Mouse (Mus musculus) G1E (cell line): ENCODE results near the gene H2-M10.3. TPM values are rescaled to one million over a fixed set of nuclear protein-coding genes. Genes with fewer than 3 reads are reported as not detected.
"Not testable (repeated sequence)": the region's sequence is repeated elsewhere in the genome, so short reads cannot be mapped to it uniquely, and the experiment has no call there.

Experiments
- ATAC-seq: 2 replicates; pipeline ENCODE4 v1.8.0; 2016; ENCODE audit warnings: mild to moderate bottlenecking; ENCODE audit not compliant: insufficient number of reproducible peaks, poor library complexity, low FRiP score, severe bottlenecking; ENCODE audit errors: extremely low read depth
- DNase-seq: peaks from one replicate; pipeline ENCODE4 v3.0.0; 2012; ENCODE audit warnings: low spot score
- H3K27me3 ChIP-seq: 2 replicates; pipeline ENCODE4 v1.6.1; 2012; ENCODE audit warnings: mild to moderate bottlenecking, low read length, inconsistent platforms; ENCODE audit not compliant: insufficient read depth
- H3K36me3 ChIP-seq: replicated peaks from 2 replicates; pipeline ENCODE3; 2012; ENCODE audit warnings: mild to moderate bottlenecking, inconsistent platforms
- H3K4me1 ChIP-seq: 2 replicates; pipeline ENCODE4 v1.6.1; 2012; ENCODE audit warnings: low read depth, low read length, inconsistent platforms, mixed read lengths; ENCODE audit not compliant: insufficient read depth
- H3K4me3 ChIP-seq: 2 replicates; pipeline ENCODE4 v1.5.1; 2012; ENCODE audit warnings: low read depth, mild to moderate bottlenecking, inconsistent platforms, low read length, moderate library complexity, mixed read lengths
- H3K9me3 ChIP-seq: replicated peaks from 2 replicates; pipeline ENCODE4 v1.6.1; 2012; ENCODE audit warnings: inconsistent platforms
- CTCF ChIP-seq: IDR thresholded peaks from 2 replicates; pipeline ENCODE4 v1.5.1; 2012; ENCODE audit warnings: low read depth, low read length, inconsistent platforms, mixed read lengths
- GATA1 ChIP-seq: IDR thresholded peaks from 2 replicates; pipeline ENCODE4 v1.6.1; 2012; ENCODE audit warnings: borderline replicate concordance, low read length, inconsistent platforms, mixed read lengths
- GATA2 ChIP-seq: IDR thresholded peaks from 2 replicates; pipeline ENCODE4 v1.6.1; 2012; ENCODE audit warnings: low read depth, low read length, inconsistent platforms, borderline replicate concordance
- POLR2AphosphoS5 ChIP-seq: IDR thresholded peaks from 2 replicates; pipeline ENCODE4 v1.6.1; 2012; ENCODE audit warnings: low read depth, low read length, inconsistent platforms; ENCODE audit not compliant: insufficient replicate concordance
- TAL1 ChIP-seq: conservative IDR thresholded peaks from 2 replicates; pipeline ENCODE4 v1.6.1; 2012; ENCODE audit warnings: low read depth, low read length, inconsistent platforms, mixed read lengths
- polyA plus RNA-seq: library from polyadenylated mRNA; stranded (reverse); fragments of >175 nt; gene quantifications from 2 replicates; pipeline ENCODE4 v1.2.3, GENCODE M21; 2012
- total RNA-seq, 2 experiments: library from RNA; stranded (forward) in 1 of 2; stranded (reverse) in 1 of 2; fragments of 200-1000 nt in 1 of 2; fragments of >200 nt in 1 of 2; fragmentation: Nextera tagmentation in 1 of 2; gene quantifications; 2 replicates each; pipeline ENCODE4 v1.2.3; 2014 to 2017

Gene H2-M10.3
- total and polyA plus RNA-seq, 3 experiments, result 0.16 TPM; not detected in 2

- no peak for TF ChIP-seq GATA2
- TF ChIP-seq GATA1, result no peak
- no peak for TF ChIP-seq CTCF
- TF ChIP-seq TAL1, result no peak
- TF ChIP-seq POLR2AphosphoS5, result no peak
- DNase-seq (no peak), ATAC-seq (no peak)
- Histone ChIP-seq H3K27me3 (no peaks in the 10 kb centered on the region), H3K9me3 (no peaks in the 10 kb centered on the region), H3K36me3 (no peaks in the 10 kb centered on the region), H3K4me3 (no peak overlapping the region), H3K4me1 (no peaks in the 10 kb centered on the region)
These were observed 12.5 kb downstream of the H2-M10.3 start for GRCm38 (mm10) chr17:36355763-36356162.

GRCm38 (mm10) chr17:36355343-36355742 lies 12.9 kb downstream of the H2-M10.3 start:
- H3K9me3 ChIP-seq, H3K27me3 ChIP-seq, DNase-seq, H3K4me1 ChIP-seq, ATAC-seq, H3K4me3 ChIP-seq, H3K36me3 ChIP-seq: not testable (repeated sequence)

- Histone ChIP-seq H3K9me3 (no peaks in the 10 kb centered on the region), H3K36me3 (no peaks in the 10 kb centered on the region), H3K27me3 (peaks cover 4% of the 10 kb centered on the region; the same call in 1 of the 2 replicates), H3K4me1 (no peaks in the 10 kb centered on the region), H3K4me3 (no peak within 1 kb of the TSS)
- DNase-seq (no peak), ATAC-seq (no peak)
- TF ChIP-seq TAL1 (no peak), CTCF (no peak), POLR2AphosphoS5 (no peak)
These were observed 42.2 kb downstream of the H2-M10.3 start, which contains the start of gene H2-M10.1 for GRCm38 (mm10) chr17:36326055-36326454. H2-M10.1 (minus strand) TSS chr17:36326155.

- DNase-seq (no peak), ATAC-seq (no peak)
- Histone ChIP-seq H3K9me3 (no peaks in the 10 kb centered on the region), H3K36me3 (no peaks in the 10 kb centered on the region), H3K4me3 (no peak overlapping the region), H3K4me1 (no peaks in the 10 kb centered on the region), H3K27me3 (peaks cover 7% of the 10 kb centered on the region)
- no peak for TF ChIP-seq GATA1
- no peak for TF ChIP-seq TAL1
- no peak for TF ChIP-seq POLR2AphosphoS5
- no peak for TF ChIP-seq CTCF
- TF ChIP-seq GATA2, result no peak
These were observed 52.4 kb downstream of the H2-M10.3 start for GRCm38 (mm10) chr17:36315689-36316253.

- no peaks in the 10 kb centered on the region for H3K36me3 ChIP-seq
- no peaks in the 10 kb centered on the region for H3K9me3 ChIP-seq
- ATAC-seq (no peak), DNase-seq (no peak)
- H3K27me3 ChIP-seq, result peaks cover 7% of the 10 kb centered on the region
- TF ChIP-seq POLR2AphosphoS5 (no peak), CTCF (no peak), GATA1 (no peak), TAL1 (no peak), GATA2 (no peak)
- H3K4me3 ChIP-seq, result no peak overlapping the region
- no peaks in the 10 kb centered on the region for H3K4me1 ChIP-seq
These were observed 53.1 kb downstream of the H2-M10.3 start for GRCm38 (mm10) chr17:36315041-36315688.

Other genes with a start within 250 kb of the H2-M10.3 start
- gene Gm19684, start 246.7 kb downstream of the H2-M10.3 start, total RNA-seq (2014; fragmentation: Nextera tagmentation), result not detected in 2 replicates
- gene Gm19684, start 246.7 kb downstream of the H2-M10.3 start, total RNA-seq (2017), result 0.11 TPM in 1 of 2 replicates, not detected in the other
- gene Gm19684, start 246.7 kb downstream of the H2-M10.3 start, polyA plus RNA-seq, result 0.03 TPM in 1 of 2 replicates, not detected in the other
- not detected in 2 replicates for gene Gm7030, start 239.0 kb downstream of the H2-M10.3 start, total RNA-seq (2014; fragmentation: Nextera tagmentation)
- 0.16 TPM in 1 of 2 replicates, not detected in the other for gene Gm7030, start 239.0 kb downstream of the H2-M10.3 start, total RNA-seq (2017)
- gene Gm7030, start 239.0 kb downstream of the H2-M10.3 start, polyA plus RNA-seq, result not detected in 2 replicates
- gene Gm8909, start 199.9 kb downstream of the H2-M10.3 start, total RNA-seq (2014; fragmentation: Nextera tagmentation), result not detected in 2 replicates
- gene Gm8909, start 199.9 kb downstream of the H2-M10.3 start, total RNA-seq (2017), result not detected in 2 replicates
- not detected in 2 replicates for gene Gm8909, start 199.9 kb downstream of the H2-M10.3 start, polyA plus RNA-seq
- not detected in 2 replicates for gene H2-T3, start 178.1 kb downstream of the H2-M10.3 start, total RNA-seq (2014; fragmentation: Nextera tagmentation)
- 0.22 TPM in 1 of 2 replicates, not detected in the other for gene H2-T3, start 178.1 kb downstream of the H2-M10.3 start, total RNA-seq (2017)
- not detected in 2 replicates for gene H2-T3, start 178.1 kb downstream of the H2-M10.3 start, polyA plus RNA-seq
- gene Rpp21, start 110.3 kb downstream of the H2-M10.3 start, total RNA-seq (2014; fragmentation: Nextera tagmentation), result 67.4 and 115 TPM in 2 replicates
- 63.9 and 79.2 TPM in 2 replicates for gene Rpp21, start 110.3 kb downstream of the H2-M10.3 start, total RNA-seq (2017)
- gene Rpp21, start 110.3 kb downstream of the H2-M10.3 start, polyA plus RNA-seq, result 71.3 and 86.9 TPM in 2 replicates
- gene Trim39, start 96.2 kb downstream of the H2-M10.3 start, total RNA-seq (2014; fragmentation: Nextera tagmentation), result 17.5 and 17.7 TPM in 2 replicates
- gene Trim39, start 96.2 kb downstream of the H2-M10.3 start, total RNA-seq (2017), result 14.9 and 17.8 TPM in 2 replicates
- gene Trim39, start 96.2 kb downstream of the H2-M10.3 start, polyA plus RNA-seq, result 5.5 and 6.8 TPM in 2 replicates
- gene H2-M10.2, start 81.9 kb downstream of the H2-M10.3 start, total RNA-seq (2014; fragmentation: Nextera tagmentation), result not detected in 2 replicates
- gene H2-M10.2, start 81.9 kb downstream of the H2-M10.3 start, total RNA-seq (2017), result not detected in 2 replicates
- not detected in 2 replicates for gene H2-M10.2, start 81.9 kb downstream of the H2-M10.3 start, polyA plus RNA-seq
- gene H2-M10.1, start 42.3 kb downstream of the H2-M10.3 start, total RNA-seq (2014; fragmentation: Nextera tagmentation), result not detected in 2 replicates
- gene H2-M10.1, start 42.3 kb downstream of the H2-M10.3 start, total RNA-seq (2017), result not detected in 2 replicates
- gene H2-M10.1, start 42.3 kb downstream of the H2-M10.3 start, polyA plus RNA-seq, result not detected in 2 replicates
- not detected in 2 replicates for gene H2-M10.4, start 93.9 kb upstream of the H2-M10.3 start, total RNA-seq (2014; fragmentation: Nextera tagmentation)
- gene H2-M10.4, start 93.9 kb upstream of the H2-M10.3 start, total RNA-seq (2017), result not detected in 2 replicates
- not detected in 2 replicates for gene H2-M10.4, start 93.9 kb upstream of the H2-M10.3 start, polyA plus RNA-seq
- gene H2-M11, start 178.7 kb upstream of the H2-M10.3 start, total RNA-seq (2014; fragmentation: Nextera tagmentation), result not detected in 2 replicates
- gene H2-M11, start 178.7 kb upstream of the H2-M10.3 start, total RNA-seq (2017), result not detected in 2 replicates
- not detected in 2 replicates for gene H2-M11, start 178.7 kb upstream of the H2-M10.3 start, polyA plus RNA-seq